Mouse (Mus musculus) embryonic facial prominence, embryonic 15.5 days (tissue): ENCODE data around the gene Zfp449. TPM values are rescaled to one million over a fixed set of nuclear protein-coding genes. Genes with fewer than 3 reads are reported as not detected.

ENCODE experiments used
- ATAC-seq: fragments of 200-750 bp; cut with Nextera tagmentation; 2 replicates; pipeline ENCODE4 v1.8.0; 2017; ENCODE audit warnings: low read depth, moderate TSS enrichment; ENCODE audit not compliant: insufficient number of reproducible peaks, low FRiP score, low TSS enrichment
- H3K27ac ChIP-seq: fragments of 300-500 bp; sonication (generic); replicated peaks from 2 replicates; pipeline ENCODE4 v1.5.1; 2015; ENCODE audit warnings: mild to moderate bottlenecking, inconsistent platforms
- H3K27me3 ChIP-seq: fragments of 300-500 bp; sonication (generic); 2 replicates; pipeline ENCODE4 v1.6.1; 2015; ENCODE audit warnings: inconsistent platforms
- H3K36me3 ChIP-seq: fragments of 300-500 bp; sonication (generic); 2 replicates; pipeline ENCODE4 v1.6.1; 2015; ENCODE audit warnings: mild to moderate bottlenecking, inconsistent platforms
- H3K4me1 ChIP-seq: fragments of 300-500 bp; sonication (generic); 2 replicates; pipeline ENCODE4 v1.6.1; 2015; ENCODE audit warnings: inconsistent platforms
- H3K4me2 ChIP-seq: fragments of 300-500 bp; sonication (generic); replicated peaks from 2 replicates; pipeline ENCODE4 v1.6.1; 2015; ENCODE audit warnings: mild to moderate bottlenecking, inconsistent platforms
- H3K4me3 ChIP-seq: fragments of 300-500 bp; sonication (generic); replicated peaks from 2 replicates; pipeline ENCODE4 v1.5.1; 2015; ENCODE audit warnings: mild to moderate bottlenecking, inconsistent platforms
- H3K9ac ChIP-seq: fragments of 300-500 bp; sonication (generic); 2 replicates; pipeline ENCODE4 v1.6.1; 2015; ENCODE audit warnings: inconsistent platforms
- H3K9me3 ChIP-seq: fragments of 300-500 bp; sonication (generic); replicated peaks from 2 replicates; pipeline ENCODE4 v1.6.1; 2016; ENCODE audit warnings: inconsistent platforms
- WGBS: fragments of 180-500 bp; shearing (Covaris S2); methylation state at CpG from one replicate; pipeline ENCODE4 v1.1.7; 2015; 5-methylcytosine and 5-hydroxymethylcytosine counted together
- polyA plus RNA-seq: library from polyadenylated mRNA; unstranded; fragments of >200 nt; fragmentation: Nextera tagmentation; extraction: Ambion mirVana; gene quantifications from 2 replicates; pipeline ENCODE4 v1.2.1, GENCODE M21; 2015

The Zfp449 gene
- polyA plus RNA-seq, 1 experiment from 2014 or later: 10.2 TPM

GRCm38 (mm10) chrX:56384142-56384541, 37.9 kb downstream of the Zfp449 start:
- no peaks in the 10 kb centered on the region for H3K9me3 ChIP-seq
- no peaks in the 10 kb centered on the region for H3K36me3 ChIP-seq
- no peaks in the 10 kb centered on the region for H3K4me1 ChIP-seq
- no peak overlapping the region for H3K4me3 ChIP-seq
- H3K27me3 ChIP-seq: no peaks in the 10 kb centered on the region
- H3K4me2 ChIP-seq: no peak overlapping the region
- no peak for ATAC-seq
- H3K27ac ChIP-seq: no peak overlapping the region
- no peak overlapping the region for H3K9ac ChIP-seq
- WGBS: 71% methylated on average over 2 of the region's 2 CpGs

- Histone ChIP-seq H3K4me1 (no peaks in the 10 kb centered on the region), H3K27me3 (no peaks in the 10 kb centered on the region), H3K9me3 (no peaks in the 10 kb centered on the region), H3K27ac (no peak overlapping the region), H3K4me2 (no peak overlapping the region), H3K4me3 (no peak overlapping the region), H3K36me3 (no peaks in the 10 kb centered on the region), H3K9ac (no peak overlapping the region)
- 29% methylated on average over 2 of the region's 2 CpGs for WGBS
- ATAC-seq: no peak
Measured at GRCm38 (mm10) chrX:56404646-56405045, 58.4 kb downstream of the Zfp449 start.

- no peak overlapping the region for H3K4me2 ChIP-seq
- no peaks in the 10 kb centered on the region for H3K27me3 ChIP-seq
- no peaks in the 10 kb centered on the region for H3K36me3 ChIP-seq
- H3K9me3 ChIP-seq: no peaks in the 10 kb centered on the region
- 61% methylated on average over 1 of the region's 1 CpGs for WGBS
- no peak overlapping the region for H3K9ac ChIP-seq
- H3K4me3 ChIP-seq: no peak overlapping the region
- no peaks in the 10 kb centered on the region for H3K4me1 ChIP-seq
- no peak overlapping the region for H3K27ac ChIP-seq
- ATAC-seq: no peak
Measured at GRCm38 (mm10) chrX:56405482-56405881, 59.3 kb downstream of the Zfp449 start.

GRCm38 (mm10) chrX:56406128-56406527, 59.9 kb downstream of the Zfp449 start:
- no peak overlapping the region for H3K4me3 ChIP-seq
- H3K36me3 ChIP-seq: no peaks in the 10 kb centered on the region
- no peaks in the 10 kb centered on the region for H3K4me1 ChIP-seq
- H3K27me3 ChIP-seq: no peaks in the 10 kb centered on the region
- H3K4me2 ChIP-seq: no peak overlapping the region
- 39% methylated on average over 5 of the region's 5 CpGs for WGBS
- H3K9me3 ChIP-seq: no peaks in the 10 kb centered on the region
- ATAC-seq: no peak
- no peak overlapping the region for H3K9ac ChIP-seq
- H3K27ac ChIP-seq: no peak overlapping the region

Other genes starting within 250 kb of the Zfp449 start
- 0.59 and 0.76 TPM in 2 replicates for gene 3830403N18Rik, start 209.8 kb upstream of the Zfp449 start, polyA plus RNA-seq
- not detected in 2 replicates for gene Gm773, start 133.5 kb upstream of the Zfp449 start, polyA plus RNA-seq
- 4.6 and 4.8 TPM in 2 replicates for gene Smim10l2a, start 28.2 kb downstream of the Zfp449 start, polyA plus RNA-seq
- 2.5 and 2.6 TPM in 2 replicates for gene Gm2174, start 101.6 kb downstream of the Zfp449 start, polyA plus RNA-seq
- gene Ints6l, start 108.5 kb downstream of the Zfp449 start, polyA plus RNA-seq: 30.1 and 30.8 TPM in 2 replicates
- gene Gm10477, start 178.3 kb downstream of the Zfp449 start, polyA plus RNA-seq: not detected in 2 replicates
- 0.21 TPM in 1 of 2 replicates, not detected in the other for gene Gm648, start 203.2 kb downstream of the Zfp449 start, polyA plus RNA-seq